Mouse (Mus musculus): ENCODE results near the gene Gm8369. TPM values are rescaled to one million over a fixed set of nuclear protein-coding genes. Genes with fewer than 3 reads are reported as not detected.

The Gm8369 gene
- polyA plus RNA-seq, 1 experiment, result 6.3 TPM

GRCm38 (mm10) chr19:11479714-11480113, 6.0 kb upstream of the Gm8369 start:
- 85% methylated on average over 2 of the region's 2 CpGs for WGBS
- H3K4me3 ChIP-seq (ENCODE audit: control insufficient read depth, insufficient read depth, low read length), result no peak overlapping the region
- H3K27me3 ChIP-seq (ENCODE audit: control insufficient read depth, insufficient read depth, low read length), result no peaks in the 10 kb centered on the region
- TF ChIP-seq CTCF (IDR thresholded peaks at IDR 0.05; ENCODE audit: borderline replicate concordance, control insufficient read depth, extremely low read depth, insufficient read depth, low read length, poor library complexity), result no peak
- TF ChIP-seq POLR2A (IDR thresholded peaks at IDR 0.05; ENCODE audit: control insufficient read depth, extremely low read depth, insufficient read depth, low read length, poor library complexity), result no peak
- H3K4me1 ChIP-seq (replicated peaks; ENCODE audit: control insufficient read depth, insufficient read depth, low read length), result peaks cover 5% of the 10 kb centered on the region
- no peaks in the 10 kb centered on the region for H3K36me3 ChIP-seq (ENCODE audit: control insufficient read depth, insufficient read depth, low read length)
- H3K27ac ChIP-seq (ENCODE audit: control insufficient read depth, insufficient read depth, low read length), result no peak overlapping the region
- DNase-seq, result no peak

DNA sequence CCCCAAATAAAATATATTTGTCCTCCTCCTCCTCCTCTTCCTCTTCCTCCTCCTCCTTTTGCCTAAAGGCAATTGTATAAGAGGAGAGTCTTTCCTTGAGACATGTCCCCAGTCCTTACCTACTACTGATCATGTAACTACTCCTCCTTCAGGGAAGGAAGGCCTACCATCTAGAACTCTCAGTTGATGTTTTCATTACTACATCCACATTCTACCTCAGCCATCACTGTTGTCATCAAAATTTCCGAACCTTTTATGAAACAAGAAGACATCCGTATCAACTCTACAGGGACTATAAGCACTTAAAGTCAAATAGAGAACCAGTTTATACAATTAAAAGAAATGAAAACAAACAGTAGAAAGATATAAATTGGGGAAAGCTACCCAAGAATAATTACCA, 3.1 kb upstream of the Gm8369 start:
- H3K36me3 ChIP-seq (ENCODE audit: control insufficient read depth, insufficient read depth, low read length), result no peaks in the 10 kb centered on the region
- DNase-seq, result no peak
- H3K4me3 ChIP-seq (ENCODE audit: control insufficient read depth, insufficient read depth, low read length), result no peak overlapping the region
- no peaks in the 10 kb centered on the region for H3K27me3 ChIP-seq (ENCODE audit: control insufficient read depth, insufficient read depth, low read length)
- TF ChIP-seq CTCF (IDR thresholded peaks at IDR 0.05; ENCODE audit: borderline replicate concordance, control insufficient read depth, extremely low read depth, insufficient read depth, low read length, poor library complexity) (no peak), POLR2A (IDR thresholded peaks at IDR 0.05; ENCODE audit: control insufficient read depth, extremely low read depth, insufficient read depth, low read length, poor library complexity) (no peak)
- 95% methylated on average over 2 of the region's 2 CpGs for WGBS
- no peak overlapping the region for H3K27ac ChIP-seq (ENCODE audit: control insufficient read depth, insufficient read depth, low read length)
- H3K4me1 ChIP-seq (replicated peaks; ENCODE audit: control insufficient read depth, insufficient read depth, low read length), result peaks cover 7% of the 10 kb centered on the region

DNA sequence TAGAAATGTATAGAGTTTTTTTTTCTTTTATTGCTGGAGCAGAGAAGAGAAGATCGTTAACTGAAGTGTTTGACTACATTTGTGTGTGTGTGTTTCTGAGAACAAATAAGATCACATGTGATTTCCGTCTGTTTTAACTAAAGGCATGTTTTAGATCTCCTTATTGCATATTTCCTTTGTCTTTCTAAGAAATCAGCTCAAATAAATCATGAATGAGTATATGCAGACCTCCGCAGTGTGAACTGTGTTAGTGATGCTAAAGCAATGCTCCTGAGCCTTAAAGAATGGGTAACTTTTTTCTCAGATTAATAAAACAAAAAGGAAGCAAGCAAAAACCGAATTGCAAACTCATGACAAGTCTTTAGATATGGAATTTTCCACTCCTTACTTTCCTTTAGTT, 1.8 kb upstream of the Gm8369 start:
- 12% methylated on average over 4 of the region's 4 CpGs for WGBS
- Histone ChIP-seq H3K27ac (ENCODE audit: control insufficient read depth, insufficient read depth, low read length) (no peak overlapping the region), H3K4me1 (replicated peaks; ENCODE audit: control insufficient read depth, insufficient read depth, low read length) (peaks cover 7% of the 10 kb centered on the region), H3K27me3 (ENCODE audit: control insufficient read depth, insufficient read depth, low read length) (no peaks in the 10 kb centered on the region), H3K4me3 (ENCODE audit: control insufficient read depth, insufficient read depth, low read length) (no peak overlapping the region), H3K36me3 (ENCODE audit: control insufficient read depth, insufficient read depth, low read length) (no peaks in the 10 kb centered on the region)
- TF ChIP-seq POLR2A (IDR thresholded peaks at IDR 0.05; ENCODE audit: control insufficient read depth, extremely low read depth, insufficient read depth, low read length, poor library complexity) (no peak), CTCF (IDR thresholded peaks at IDR 0.05; ENCODE audit: borderline replicate concordance, control insufficient read depth, extremely low read depth, insufficient read depth, low read length, poor library complexity) (no peak)
- DNase-seq, result no peak

GRCm38 (mm10) chr19:11484388-11484787, 1.4 kb upstream of the Gm8369 start:
- 5% methylated on average over 3 of the region's 3 CpGs for WGBS
- no peak for TF ChIP-seq CTCF (IDR thresholded peaks at IDR 0.05; ENCODE audit: borderline replicate concordance, control insufficient read depth, extremely low read depth, insufficient read depth, low read length, poor library complexity)
- TF ChIP-seq POLR2A (IDR thresholded peaks at IDR 0.05; ENCODE audit: control insufficient read depth, extremely low read depth, insufficient read depth, low read length, poor library complexity), result no peak
- peaks cover 7% of the 10 kb centered on the region for H3K4me1 ChIP-seq (replicated peaks; ENCODE audit: control insufficient read depth, insufficient read depth, low read length)
- H3K36me3 ChIP-seq (ENCODE audit: control insufficient read depth, insufficient read depth, low read length), result no peaks in the 10 kb centered on the region
- H3K27me3 ChIP-seq (ENCODE audit: control insufficient read depth, insufficient read depth, low read length), result no peaks in the 10 kb centered on the region
- DNase-seq, result no peak
- no peak overlapping the region; the same call in 1 of the 2 replicates for H3K27ac ChIP-seq (ENCODE audit: control insufficient read depth, insufficient read depth, low read length)
- no peak overlapping the region for H3K4me3 ChIP-seq (ENCODE audit: control insufficient read depth, insufficient read depth, low read length)

DNA sequence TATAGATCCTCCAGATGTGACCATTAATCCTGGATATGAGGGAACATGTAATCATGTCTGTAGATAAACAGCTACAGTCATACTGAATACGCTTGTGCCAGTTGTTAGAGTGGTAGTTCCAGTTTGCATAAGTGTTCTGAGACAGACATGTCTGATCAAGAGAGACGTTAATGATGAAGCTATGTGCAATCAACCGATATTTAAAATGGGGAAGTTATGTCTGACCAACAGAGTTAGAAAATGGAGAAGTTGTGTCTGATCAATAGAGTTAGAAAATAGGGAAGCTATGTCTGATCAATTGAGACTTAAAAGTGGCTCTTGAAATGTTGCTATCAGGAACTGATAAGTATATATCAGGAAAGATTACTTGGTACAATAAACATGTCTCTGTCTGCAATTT, 472 bp upstream of the Gm8369 start:
- H3K27ac ChIP-seq (ENCODE audit: control insufficient read depth, insufficient read depth, low read length), result no peak overlapping the region
- DNase-seq, result no peak
- no peak overlapping the region for H3K4me3 ChIP-seq (ENCODE audit: control insufficient read depth, insufficient read depth, low read length)
- peaks cover 2% of the 10 kb centered on the region for H3K4me1 ChIP-seq (replicated peaks; ENCODE audit: control insufficient read depth, insufficient read depth, low read length)
- WGBS, result 51% methylated on average over 3 of the region's 3 CpGs
- TF ChIP-seq POLR2A (IDR thresholded peaks at IDR 0.05; ENCODE audit: control insufficient read depth, extremely low read depth, insufficient read depth, low read length, poor library complexity) (no peak), CTCF (IDR thresholded peaks at IDR 0.05; ENCODE audit: borderline replicate concordance, control insufficient read depth, extremely low read depth, insufficient read depth, low read length, poor library complexity) (no peak)
- H3K36me3 ChIP-seq (ENCODE audit: control insufficient read depth, insufficient read depth, low read length), result no peaks in the 10 kb centered on the region
- no peaks in the 10 kb centered on the region for H3K27me3 ChIP-seq (ENCODE audit: control insufficient read depth, insufficient read depth, low read length)

DNA sequence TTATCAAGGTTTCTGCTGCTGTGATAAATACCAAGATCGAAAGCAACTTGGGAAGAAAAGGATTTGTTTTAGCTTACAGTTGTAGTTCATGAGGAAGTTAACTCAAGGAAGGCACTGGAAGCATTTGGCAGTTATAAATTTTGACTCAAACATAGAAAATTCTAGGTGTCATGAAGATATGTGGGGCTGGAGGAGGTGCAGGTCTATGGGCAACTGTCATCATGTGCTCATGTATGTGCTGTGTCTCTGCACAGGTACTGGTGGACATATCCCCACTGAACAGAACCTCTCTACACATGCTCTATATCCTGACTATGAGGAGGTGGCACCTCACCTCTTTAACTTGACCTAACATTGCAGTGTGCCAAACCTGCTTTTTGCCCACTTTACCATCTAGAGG, 861 bp downstream of the Gm8369 start:
- no peak for TF ChIP-seq CTCF (IDR thresholded peaks at IDR 0.05; ENCODE audit: borderline replicate concordance, control insufficient read depth, extremely low read depth, insufficient read depth, low read length, poor library complexity)
- TF ChIP-seq POLR2A (IDR thresholded peaks at IDR 0.05; ENCODE audit: control insufficient read depth, extremely low read depth, insufficient read depth, low read length, poor library complexity), result no peak
- no peak for DNase-seq
- no peak overlapping the region for H3K27ac ChIP-seq (ENCODE audit: control insufficient read depth, insufficient read depth, low read length)
- no peaks in the 10 kb centered on the region for H3K27me3 ChIP-seq (ENCODE audit: control insufficient read depth, insufficient read depth, low read length)
- H3K36me3 ChIP-seq (ENCODE audit: control insufficient read depth, insufficient read depth, low read length), result no peaks in the 10 kb centered on the region
- peaks cover 2% of the 10 kb centered on the region for H3K4me1 ChIP-seq (replicated peaks; ENCODE audit: control insufficient read depth, insufficient read depth, low read length)
- WGBS, result 90% methylated on average over 1 of the region's 1 CpGs
- no peak overlapping the region for H3K4me3 ChIP-seq (ENCODE audit: control insufficient read depth, insufficient read depth, low read length)
